Mouse (Mus musculus): ENCODE measurements at regions not wholly inside any gene's neighbourhood (a gene's known extent, or its start where the extent isn't known, plus 50 kb on each side); places are given as distances from the start of the nearest gene placed in this dataset.
"Not testable (repeated sequence)": the region's sequence is repeated elsewhere in the genome, so short reads cannot be mapped to it uniquely, and the experiment has no call there.

DNA sequence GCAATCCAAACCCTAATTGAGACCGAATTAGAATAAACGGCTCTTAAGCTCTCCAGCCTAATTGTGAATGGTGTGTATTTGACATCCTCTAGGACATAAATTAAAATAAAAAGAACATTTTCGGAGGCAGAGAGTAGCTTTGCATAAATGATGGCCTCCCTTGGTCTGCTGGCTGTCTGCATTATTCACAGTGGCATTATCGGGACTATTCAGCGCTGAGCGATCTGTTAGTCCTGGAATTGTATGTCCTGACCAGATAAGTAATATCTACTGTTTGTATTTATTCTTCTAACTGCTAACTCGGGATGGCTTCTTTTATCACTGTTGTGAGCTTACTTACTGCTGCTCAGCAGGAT, 299.6 kb downstream of the Chl1 start:
- 0 out of 2 replicates have a peak, but pooled peaks have one; percentile 24 for ATAC-seq (ENCODE audit: insufficient number of reproducible peaks, low FRiP score, low TSS enrichment)

DNA sequence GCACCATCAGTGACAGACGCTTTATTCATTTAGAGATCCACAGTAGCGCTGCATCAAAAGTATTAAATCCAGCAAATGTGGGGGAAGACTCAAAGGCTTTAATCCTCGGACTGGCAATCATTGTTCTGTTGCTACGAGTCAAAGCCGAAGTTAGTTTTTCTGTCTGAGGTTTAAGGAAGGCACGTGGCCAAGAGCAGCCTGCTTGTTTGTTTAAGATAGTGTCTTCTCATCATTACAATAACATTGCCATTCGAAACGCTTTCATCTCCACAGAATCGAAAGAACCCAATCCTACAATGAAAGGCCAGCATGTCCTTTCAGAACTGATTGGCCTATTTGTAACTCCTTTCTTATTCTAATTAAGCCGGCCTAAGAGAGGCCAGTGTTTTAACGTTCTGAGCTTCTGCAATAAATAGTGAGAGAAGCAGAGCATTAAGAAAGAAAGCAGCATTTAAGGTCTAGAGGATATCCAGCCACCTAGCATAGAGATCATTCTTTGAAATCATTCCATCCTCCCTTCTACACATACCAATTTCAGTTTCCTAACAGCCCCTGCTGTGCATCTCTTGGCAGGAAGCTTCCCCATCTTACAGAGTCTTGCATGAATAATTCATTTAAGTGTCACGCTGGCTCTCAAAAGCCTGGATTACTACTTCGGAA, 300.1 kb downstream of the Chl1 start:
- ATAC-seq (ENCODE audit: insufficient number of reproducible peaks, low FRiP score, low TSS enrichment) = peak; percentile 50

DNA sequence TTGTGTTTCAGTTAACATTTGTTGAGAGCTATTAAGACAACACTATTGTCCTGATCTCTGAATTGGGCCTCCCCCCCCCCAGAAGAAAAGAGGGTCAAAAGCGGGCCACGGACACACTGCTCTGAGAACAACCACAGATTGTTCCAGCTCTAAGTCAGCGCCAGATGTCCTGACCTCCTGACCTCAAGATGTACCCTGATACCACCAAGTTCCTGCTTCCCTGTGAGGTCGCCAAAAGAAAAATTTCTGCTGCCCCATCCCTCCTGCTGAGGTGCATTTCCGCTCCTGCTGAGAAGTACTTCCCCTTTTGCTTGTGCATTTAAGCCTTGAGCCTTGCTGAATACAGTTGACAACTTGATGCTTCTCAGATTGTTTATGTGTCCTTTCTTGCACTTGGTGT, 306.0 kb downstream of the Chl1 start:
- ATAC-seq (ENCODE audit: insufficient number of reproducible peaks, low FRiP score, low TSS enrichment) = not testable (repeated sequence)

DNA sequence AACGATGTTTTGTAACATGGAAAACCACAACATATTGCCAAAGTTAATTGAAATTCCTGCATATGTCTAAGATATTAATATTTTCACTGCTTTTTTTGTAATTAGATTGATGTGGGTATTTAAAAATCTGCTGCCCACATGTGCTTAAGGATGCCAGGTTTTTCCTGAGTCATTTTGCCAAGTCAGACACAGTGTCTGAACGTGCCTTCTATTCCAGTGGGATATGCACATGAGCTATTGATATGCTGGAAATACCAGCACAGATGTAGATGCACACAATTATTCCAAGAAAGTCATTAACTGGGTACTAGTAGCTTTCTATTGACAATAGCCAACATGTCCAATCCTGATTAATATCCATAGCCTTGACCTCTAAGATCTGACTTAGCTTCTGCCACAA, 315.7 kb downstream of the Chl1 start:
- ATAC-seq (ENCODE audit: insufficient number of reproducible peaks, low FRiP score, low TSS enrichment) = no peak

DNA sequence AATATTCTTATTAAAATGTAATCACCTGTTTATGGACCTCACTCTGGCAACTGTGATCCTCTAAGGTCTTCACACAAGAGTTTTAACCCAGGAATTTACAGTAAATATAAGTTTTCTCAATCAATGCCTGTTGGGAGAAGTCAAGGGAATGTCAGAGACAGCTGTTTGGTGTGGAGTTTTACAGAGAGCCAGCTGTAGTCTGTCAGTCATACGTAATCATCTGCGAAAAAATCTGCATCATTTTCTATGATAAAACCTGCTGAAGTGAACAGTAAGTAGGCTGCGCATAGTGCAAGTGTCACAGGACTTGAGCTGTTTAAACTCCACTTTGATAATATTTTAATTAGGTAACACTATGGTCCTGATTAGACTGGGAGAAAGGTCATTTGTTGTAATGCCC, 317.2 kb downstream of the Chl1 start:
- no peak for ATAC-seq (ENCODE audit: insufficient number of reproducible peaks, low FRiP score, low TSS enrichment)

DNA sequence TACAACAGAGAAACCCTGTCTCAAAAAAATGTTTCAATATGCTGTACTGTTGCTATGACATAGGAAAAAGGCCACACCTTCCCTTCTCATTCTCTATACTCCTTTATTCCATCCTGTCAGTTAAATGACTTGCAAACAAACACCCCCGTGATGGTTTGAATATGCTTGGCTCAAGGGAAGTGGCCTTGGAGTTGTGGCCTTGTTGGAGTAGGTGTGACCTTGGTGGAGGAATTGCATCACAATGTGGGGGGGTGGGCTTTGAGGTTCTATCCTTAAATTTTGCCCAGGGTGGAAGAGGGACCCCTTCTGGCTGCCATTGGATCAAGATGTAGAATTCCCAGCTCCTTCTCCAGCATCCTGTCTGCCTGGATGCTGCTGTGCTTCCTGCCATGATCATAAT, 318.5 kb downstream of the Chl1 start:
- ATAC-seq (ENCODE audit: insufficient number of reproducible peaks, low FRiP score, low TSS enrichment) = no peak

DNA sequence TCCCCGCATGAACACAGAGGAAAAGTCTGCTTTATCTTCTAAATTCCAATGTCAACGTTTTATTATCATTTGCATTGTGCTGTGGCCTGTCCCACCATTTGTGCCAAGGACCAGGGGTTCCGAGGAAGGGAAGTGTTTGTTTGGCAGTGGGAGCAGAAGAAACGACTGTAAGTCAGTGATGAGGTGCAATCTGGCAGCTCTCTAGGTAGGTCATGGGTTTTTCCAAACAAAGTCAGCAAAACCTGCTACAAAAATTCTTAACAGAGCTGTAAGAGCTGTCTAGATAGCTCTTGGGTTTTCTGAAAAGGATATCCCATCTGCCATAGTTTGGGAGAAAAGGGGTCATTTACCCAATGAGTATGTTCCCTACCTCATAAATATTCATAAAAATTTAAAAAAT, 321.9 kb downstream of the Chl1 start:
- no peak for ATAC-seq (ENCODE audit: insufficient number of reproducible peaks, low FRiP score, low TSS enrichment)

DNA sequence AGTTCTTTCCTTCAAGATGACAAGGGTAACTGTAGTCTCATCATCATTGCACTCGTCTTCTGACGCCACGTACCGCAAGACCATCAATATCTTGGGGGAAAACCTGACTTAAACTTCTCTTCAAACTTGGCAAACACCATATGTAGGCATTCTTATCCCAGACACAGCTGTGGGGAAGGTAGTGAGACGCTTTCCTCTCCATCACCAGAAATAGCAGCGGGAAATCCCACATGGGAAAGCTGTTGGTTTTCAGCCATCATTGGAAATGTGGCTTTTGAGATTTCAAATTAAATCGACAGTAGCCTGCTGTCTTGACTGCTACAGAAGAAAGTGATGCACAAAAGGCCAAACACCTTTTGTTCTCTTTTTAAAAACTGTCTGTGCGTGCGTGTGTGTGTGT, 322.4 kb downstream of the Chl1 start:
- no peak for ATAC-seq (ENCODE audit: insufficient number of reproducible peaks, low FRiP score, low TSS enrichment)

DNA sequence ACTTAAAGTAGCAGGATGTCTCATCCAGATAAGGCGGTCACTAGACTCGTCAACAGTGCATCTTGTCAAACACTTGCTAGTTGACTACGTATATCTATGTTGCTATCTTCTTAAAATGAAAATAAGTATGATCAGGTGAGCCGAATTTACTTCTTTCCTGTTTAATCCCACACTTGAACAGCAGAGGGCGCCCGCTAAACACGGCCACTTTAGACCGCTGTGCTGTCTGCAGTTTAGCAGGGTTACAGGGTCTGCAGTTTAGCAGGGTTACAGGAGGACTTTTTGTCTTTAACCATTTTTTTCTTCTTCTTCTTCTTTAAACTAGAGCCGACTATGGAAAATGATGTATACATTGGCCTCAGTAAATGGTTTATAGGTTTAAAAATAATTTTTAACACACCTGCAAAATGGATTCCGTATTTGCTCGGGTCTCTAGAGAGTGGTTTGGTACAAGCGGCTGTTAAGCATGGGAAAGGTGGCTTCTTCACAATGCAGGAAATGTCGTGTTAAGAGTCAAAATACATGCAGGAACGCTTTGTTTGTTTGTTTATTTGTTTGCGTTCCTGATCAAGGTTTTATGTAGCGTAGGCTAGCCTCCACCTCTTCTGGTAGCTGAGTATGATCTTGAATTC, 323.2 kb downstream of the Chl1 start:
- peak; percentile 78 for ATAC-seq (ENCODE audit: insufficient number of reproducible peaks, low FRiP score, low TSS enrichment)

DNA sequence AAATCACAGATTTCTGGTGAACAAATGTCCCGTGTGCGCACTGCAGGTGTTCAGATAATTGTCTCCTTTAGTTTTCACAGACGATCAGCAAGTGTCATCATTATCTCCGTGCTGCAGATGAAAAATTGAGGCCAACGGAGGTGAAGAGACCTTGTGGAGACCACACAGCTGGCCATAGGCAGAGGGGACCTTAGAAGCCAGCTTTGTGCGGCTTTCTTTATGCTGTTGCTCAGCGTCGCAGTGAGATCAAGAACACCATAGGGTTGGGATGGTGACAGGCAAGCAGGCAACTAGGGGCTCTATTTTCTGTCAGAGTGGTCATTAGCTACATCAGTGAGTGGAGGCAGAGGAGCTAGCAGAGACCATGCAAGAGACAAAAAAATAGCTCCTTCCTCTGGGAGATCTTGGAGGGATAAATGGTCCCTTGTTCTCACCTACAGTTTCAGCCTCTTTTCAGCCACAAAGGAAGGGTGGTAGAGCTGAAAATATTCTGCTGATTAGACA, 324.4 kb downstream of the Chl1 start:
- no peak for ATAC-seq (ENCODE audit: insufficient number of reproducible peaks, low FRiP score, low TSS enrichment)

DNA sequence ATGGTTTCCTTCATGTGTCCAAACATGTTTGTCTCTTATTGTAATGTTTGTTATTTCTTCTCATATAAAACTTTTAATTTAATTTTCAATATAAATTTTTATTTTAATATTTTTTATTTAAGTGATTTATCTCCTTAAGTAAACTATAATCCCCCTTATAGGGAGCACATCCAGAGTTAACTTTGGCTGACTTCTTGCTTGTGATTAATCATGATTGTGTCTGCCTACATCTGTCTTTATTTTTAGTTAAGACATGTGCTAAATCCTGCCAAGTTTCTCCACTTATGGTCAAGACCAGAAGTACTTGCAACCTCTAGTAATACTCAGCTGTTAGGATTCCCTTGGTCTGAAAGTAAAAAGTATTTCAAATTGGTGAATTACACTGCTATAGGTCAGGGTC, 349.4 kb downstream of the Chl1 start:
- no peak for ATAC-seq (ENCODE audit: insufficient number of reproducible peaks, low FRiP score, low TSS enrichment)

DNA sequence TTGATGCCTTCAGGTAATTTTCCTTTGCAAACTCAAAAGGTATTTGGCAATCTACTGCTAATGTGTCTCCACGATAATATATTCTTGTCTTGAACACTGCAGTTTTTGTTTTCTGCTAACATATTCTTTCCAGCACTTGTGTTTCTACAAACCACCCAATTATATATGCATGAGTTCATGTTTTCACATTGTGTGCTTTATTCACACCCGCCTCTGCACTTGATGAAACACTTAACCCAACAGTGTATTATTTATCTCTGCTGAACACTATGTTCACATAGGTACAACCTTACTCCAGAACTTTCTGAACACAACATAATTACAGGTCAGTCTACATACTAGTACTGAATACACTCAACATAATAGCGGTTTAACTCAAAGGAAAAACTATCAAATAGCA, 383.1 kb downstream of the Chl1 start:
- no peak for ATAC-seq (ENCODE audit: insufficient number of reproducible peaks, low FRiP score, low TSS enrichment)

DNA sequence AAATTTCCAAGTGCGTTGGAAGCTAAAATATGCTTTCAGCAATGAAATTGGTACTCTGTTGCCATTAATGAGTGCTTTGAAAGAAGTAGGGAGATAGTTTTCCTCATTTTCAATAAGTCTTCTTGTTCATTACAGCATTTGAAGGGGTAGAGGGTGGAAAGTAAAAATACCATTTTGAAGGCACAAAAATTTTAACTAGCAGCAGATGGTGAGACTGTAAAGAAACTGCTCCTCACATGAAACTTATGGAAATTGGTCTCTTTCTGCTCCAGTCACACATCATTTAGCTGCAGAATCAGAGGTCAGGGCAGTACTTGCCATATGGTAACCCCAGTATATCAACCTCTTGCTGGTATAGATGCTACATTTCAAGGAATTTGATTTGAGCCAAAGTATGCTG, 414.1 kb downstream of the Chl1 start:
- ATAC-seq (ENCODE audit: insufficient number of reproducible peaks, low FRiP score, low TSS enrichment) = no peak

DNA sequence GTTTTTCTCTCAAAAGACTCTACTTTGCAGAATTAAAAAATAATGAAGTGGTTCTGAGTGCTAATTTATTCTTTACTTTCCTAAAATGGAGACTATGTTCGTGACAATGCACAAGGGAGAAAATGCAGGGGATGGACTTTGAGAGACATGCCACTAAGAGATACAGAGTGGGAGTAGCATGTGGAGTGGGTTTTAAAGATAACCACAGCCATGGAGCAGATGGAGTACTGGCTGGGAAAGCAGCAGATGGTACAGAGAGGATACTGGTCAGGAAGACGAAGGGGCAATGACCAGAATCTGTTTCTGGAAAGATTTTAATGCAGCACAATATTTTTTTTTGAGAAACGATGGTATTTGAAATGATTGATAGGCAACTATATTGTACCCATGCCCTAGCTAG, 416.7 kb downstream of the Chl1 start:
- ATAC-seq (ENCODE audit: insufficient number of reproducible peaks, low FRiP score, low TSS enrichment) = no peak

DNA sequence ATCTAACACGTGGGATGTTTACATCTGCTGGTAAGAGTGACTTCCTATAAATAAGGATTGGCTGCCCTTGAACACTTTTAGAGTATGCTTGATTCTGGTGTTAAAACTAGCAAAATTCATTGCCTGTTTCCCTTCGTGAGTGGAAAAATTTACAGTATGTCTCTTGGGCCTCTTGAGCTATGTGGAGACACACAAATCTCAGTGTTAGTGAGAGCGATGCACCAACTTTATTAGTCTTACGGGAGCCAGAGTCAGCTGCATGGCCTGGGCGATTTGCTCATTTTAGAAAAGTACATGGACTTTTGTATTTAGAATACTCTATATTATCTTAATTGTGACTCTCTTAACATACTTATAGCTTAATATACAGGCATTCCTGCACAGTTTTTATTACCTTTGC, 430.0 kb downstream of the Chl1 start:
- ATAC-seq (ENCODE audit: insufficient number of reproducible peaks, low FRiP score, low TSS enrichment) = no peak

DNA sequence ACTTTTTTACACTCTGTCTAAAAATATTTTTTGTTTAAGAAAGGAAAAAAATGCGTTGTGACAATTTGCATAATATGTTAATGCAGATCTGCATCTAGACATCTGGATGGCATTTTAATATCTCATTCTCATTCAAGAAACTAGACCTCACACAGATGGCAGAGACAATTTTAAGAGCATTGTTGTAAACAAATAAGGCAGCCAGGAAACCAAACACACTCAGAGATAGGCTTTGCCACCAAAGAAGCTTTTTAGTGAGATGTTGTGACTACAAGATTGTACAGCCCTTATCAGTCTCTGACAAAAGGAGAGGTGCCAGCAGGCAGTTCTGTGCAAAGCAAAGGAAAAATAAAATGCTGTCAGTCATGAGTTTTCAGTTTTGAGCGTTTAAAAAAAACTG, 434.0 kb downstream of the Chl1 start:
- no peak for ATAC-seq (ENCODE audit: insufficient number of reproducible peaks, low FRiP score, low TSS enrichment)

DNA sequence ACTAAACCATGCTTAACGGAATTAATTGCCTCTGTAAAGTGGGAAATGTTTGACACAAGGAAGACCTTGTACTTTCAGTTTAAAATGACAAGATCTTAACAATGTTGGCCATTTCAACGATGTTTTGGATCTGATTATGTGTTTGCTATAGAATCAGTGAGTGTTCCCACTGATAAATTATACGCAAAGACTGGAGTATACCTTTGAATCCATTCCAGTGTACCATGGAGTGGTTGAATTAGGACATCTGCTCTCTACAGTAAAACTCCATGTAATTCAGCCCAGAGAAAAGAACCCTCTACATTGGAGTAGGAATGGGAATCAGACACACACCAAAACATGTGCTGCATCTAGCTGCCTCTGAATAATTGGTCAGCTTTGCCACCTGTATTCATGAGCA, 437.1 kb downstream of the Chl1 start:
- ATAC-seq (ENCODE audit: insufficient number of reproducible peaks, low FRiP score, low TSS enrichment) = no peak

DNA sequence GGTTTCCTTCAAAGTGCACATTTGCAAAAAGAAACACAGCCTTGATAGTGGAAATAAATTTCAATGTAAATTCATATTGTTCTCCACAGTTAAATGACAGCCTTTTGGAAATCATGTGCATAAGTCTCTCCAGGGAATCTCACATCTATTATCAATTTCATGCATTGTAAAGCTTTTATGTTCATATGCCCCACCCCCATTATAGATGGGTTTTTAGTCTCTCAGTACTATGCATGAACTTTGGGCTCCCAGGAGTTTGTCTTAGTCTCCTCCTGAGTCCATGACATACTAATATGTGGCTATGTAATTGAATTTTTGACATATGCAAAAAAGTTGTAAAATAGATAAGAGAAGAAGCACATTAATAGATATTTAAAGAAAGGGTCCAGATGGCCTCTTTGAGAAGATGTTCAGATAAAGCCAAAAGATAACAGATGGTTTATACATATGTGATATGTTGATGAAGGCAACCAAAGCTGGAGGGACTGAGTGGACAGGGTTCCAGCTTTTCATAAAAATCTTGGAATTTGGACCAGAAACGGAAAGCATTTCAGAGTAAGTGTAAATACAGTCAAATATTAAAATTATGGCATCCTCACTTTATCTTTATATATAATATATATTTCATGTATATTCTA, 442.9 kb downstream of the Chl1 start:
- ATAC-seq (ENCODE audit: insufficient number of reproducible peaks, low FRiP score, low TSS enrichment) = no peak

DNA sequence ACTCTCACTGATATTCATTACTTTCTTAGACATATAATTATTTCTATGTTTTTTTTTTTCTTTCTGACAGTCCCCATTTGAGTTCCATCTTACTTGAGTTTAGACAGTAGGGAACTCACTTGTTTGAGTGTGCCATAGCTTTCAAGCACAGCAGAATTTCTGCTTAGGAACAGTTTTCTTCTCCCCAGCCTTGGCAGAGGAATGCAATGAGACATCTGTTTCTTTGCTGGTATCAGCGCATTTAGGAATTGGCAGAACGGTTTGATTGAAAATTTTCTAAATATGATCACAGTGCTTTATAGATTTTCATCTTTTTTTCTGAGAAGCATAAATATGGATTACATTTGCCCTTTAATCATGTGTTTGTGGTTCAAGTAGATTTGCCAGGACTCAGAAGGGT, 448.6 kb downstream of the Chl1 start:
- ATAC-seq (ENCODE audit: insufficient number of reproducible peaks, low FRiP score, low TSS enrichment) = no peak

DNA sequence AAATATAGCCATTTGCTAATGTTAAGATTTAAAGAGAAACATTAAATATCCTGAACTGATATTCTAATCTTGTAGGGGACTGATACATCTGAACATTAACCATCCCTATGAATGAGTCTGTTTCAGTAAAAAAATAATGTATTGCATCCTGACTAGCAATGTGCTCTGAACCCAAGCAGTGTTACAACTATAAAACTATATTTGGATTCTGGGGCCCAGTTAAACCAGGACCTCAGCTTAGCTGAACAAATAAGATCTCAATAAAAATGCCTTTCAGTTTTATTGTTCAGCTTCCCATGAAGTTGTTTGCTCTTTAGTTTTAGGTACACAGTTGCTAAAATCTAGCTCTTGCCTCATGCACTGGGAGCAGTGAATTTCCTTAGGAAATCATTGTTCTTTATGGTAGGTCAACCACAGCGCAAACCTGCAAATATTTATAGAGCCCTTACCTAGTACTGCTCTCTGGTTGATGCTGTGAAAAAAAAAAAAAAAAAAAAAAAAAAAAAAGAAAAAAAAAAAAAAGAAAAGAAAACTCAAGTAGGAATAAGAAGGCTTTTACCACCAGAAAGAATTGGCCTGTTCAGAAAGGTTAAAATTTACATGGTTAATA, 457.5 kb downstream of the Chl1 start:
- no peak for ATAC-seq (ENCODE audit: insufficient number of reproducible peaks, low FRiP score, low TSS enrichment)

DNA sequence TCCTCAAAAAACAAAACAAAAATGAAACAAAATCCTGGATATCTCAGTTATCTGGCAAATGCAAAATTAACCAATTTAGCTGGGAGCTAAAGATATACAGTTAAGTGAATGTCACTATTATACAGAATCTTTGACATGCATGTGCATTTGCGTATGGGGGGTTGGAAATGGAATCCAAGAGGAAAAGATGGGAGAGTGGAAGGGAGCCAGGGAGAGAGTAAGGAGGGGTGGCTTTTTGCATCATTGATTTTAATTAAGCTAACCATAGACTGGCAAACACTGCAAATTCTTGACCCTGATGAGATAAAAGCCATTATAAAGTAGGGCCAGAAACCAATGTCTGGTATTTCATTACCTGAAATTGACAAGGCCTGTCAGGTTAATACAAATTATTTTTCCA, 488.8 kb downstream of the Chl1 start:
- no peak for ATAC-seq (ENCODE audit: insufficient number of reproducible peaks, low FRiP score, low TSS enrichment)

All from cerebellum, adult (tissue).